Mouse (Mus musculus): ENCODE measurements around the gene Cacng2.

The Cacng2 gene

DNA sequence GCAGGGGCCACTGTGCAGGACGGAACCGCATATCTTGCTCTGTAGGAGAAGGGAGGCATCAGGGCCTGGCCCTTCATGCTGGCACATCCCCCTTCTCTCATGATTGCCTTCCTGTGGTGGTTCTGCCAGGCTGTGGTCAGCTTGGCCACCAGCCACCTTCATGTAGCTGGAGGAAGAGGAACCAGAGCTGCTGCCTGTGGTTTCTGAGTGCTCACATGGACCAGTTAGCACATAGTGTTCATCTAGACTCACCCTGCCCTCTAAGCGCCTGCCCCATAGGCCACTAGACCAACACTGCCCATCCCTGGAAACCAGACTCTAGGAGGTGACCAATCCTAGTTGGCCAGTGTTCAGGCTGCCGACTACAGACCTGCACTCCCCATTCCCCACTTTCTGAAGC lies 174.1 kb downstream of the Cacng2 start:
- DNase-seq (ENCODE audit: low spot score), result no peak

Measured in testis, postnatal 10 days (tissue).